Mouse (Mus musculus) MN1 (cell line): Measurements from ENCODE around the gene Zswim9.
"Not testable (repeated sequence)": the region's sequence is repeated elsewhere in the genome, so short reads cannot be mapped to it uniquely, and the experiment has no call there.

Source experiments
- DNase-seq: peaks from one replicate; pipeline ENCODE4 v3.0.0-alpha.2; 2016; ENCODE audit warnings: low spot score

Zswim9 gene

DNA sequence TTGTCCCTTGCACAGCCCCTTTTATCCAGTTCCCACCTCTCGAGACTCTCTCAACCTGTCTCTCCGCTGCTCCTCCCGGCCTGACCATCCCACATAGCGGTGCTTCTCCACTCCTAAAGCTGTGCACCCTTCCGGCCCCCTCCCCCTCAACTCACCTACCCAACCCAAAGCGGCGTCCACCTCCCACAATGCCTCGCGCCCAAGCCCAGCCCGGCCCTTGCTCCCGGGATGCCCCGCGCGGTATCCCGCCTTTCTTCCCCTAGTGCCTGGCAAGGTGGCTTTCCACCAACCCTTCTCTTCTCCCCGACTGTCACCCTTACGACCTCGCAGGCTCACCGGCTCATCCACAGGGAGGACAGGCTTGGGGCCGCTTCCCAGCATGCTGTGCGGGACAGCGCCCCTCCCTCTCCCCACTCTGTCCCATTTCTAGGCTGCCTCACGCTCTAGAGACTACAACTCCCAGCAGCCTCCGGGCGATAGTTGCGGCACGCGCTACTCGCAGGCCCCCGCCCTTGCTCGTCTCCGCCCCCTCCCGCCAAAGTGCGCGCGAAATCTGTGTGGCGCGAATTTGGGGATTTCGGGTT lies at the start of gene Zswim9:
Gene Zswim9, minus strand, starts transcription at position 414 of the 584 bp plus-strand sequence.
- peak; percentile 94 for DNase-seq

GRCm38 (mm10) chr7:13324316-13324715 lies 45.8 kb upstream of the Zswim9 start, which contains the start of gene Pla2g4c:
Gene Pla2g4c, plus strand, starts transcription at chr7:13324655.
- DNase-seq, result no peak

GRCm38 (mm10) chr7:13321424-13321823 lies 42.9 kb upstream of the Zswim9 start:
- DNase-seq, result no peak

DNA sequence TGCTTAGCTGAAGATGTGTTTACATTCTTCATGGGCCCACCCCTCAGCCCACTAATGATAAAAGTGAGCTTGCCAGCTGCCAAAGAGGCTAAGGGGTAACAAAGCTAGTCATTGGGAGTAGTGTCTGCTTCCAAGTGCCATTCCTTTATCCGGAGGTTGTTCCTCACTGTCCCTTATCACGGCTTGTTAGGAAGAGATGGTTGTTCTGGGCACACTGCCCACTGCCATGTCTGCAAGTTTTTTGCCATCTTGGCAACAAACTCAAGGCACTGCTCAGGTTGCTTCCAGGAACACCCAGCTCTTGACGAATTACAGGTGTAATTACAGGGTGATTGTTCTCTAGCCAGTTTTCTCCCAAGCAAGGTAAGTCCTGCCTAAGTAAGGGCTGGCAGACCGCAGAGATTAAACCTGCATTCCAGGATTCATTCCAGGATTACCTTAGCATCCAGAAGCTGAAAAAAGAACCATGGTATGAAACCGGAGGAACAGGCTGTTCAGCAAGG lies 35.6 kb upstream of the Zswim9 start:
- peak; percentile 22 for DNase-seq

- DNase-seq, result no peak
Observed at GRCm38 (mm10) chr7:13311401-13311800, 32.9 kb upstream of the Zswim9 start.

- DNase-seq, result no peak
Observed at GRCm38 (mm10) chr7:13310493-13311199, 32.1 kb upstream of the Zswim9 start.

- no peak for DNase-seq
Observed at GRCm38 (mm10) chr7:13309407-13309806, 30.9 kb upstream of the Zswim9 start.

DNA sequence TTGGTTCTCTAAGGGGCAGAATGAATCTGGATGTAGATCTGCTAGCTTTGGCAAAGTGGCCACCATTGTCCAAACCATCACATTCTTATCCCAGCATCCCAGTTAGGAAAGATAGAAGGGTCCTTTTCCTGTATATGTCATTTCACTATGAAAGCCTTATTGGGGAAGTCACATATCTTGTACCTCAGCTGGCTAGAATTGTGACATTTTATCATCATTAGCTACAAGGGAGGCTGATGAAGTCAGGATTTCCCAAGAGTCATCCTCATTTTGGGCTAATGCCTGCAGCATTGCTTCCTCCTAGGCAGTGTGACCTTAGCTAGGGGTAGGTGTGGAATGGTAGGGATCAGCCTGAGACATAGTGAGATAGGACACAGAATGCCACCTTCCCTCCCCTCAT lies 24.9 kb upstream of the Zswim9 start:
- DNase-seq, result no peak

GRCm38 (mm10) chr7:13302780-13303179 lies 24.3 kb upstream of the Zswim9 start:
- no peak for DNase-seq

GRCm38 (mm10) chr7:13301643-13302042 lies 23.1 kb upstream of the Zswim9 start:
- DNase-seq, result no peak

GRCm38 (mm10) chr7:13298821-13299220 lies 20.3 kb upstream of the Zswim9 start:
- no peak for DNase-seq

GRCm38 (mm10) chr7:13297636-13298035 lies 19.1 kb upstream of the Zswim9 start:
- DNase-seq, result no peak

DNA sequence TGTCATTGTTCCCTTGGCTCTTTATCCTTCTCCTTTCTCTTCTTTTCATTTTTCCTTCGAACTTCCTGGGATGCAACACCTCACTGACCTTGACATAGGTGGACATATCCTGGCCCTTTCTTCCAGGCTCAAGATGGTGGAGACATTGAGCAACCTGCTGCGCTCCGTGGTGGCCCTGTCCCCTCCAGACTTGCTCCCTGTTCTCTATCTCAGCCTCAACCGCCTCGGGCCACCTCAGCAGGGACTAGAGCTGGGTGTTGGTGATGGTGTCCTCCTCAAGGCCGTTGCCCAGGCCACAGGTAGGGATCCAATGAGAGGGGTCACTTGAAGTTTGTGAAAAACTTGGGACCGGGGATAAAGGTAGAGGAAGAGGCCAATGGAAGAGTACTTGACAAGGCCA lies 16.7 kb upstream of the Zswim9 start:
- no peak for DNase-seq

- no peak for DNase-seq
Observed at GRCm38 (mm10) chr7:13293878-13294855, 15.6 kb upstream of the Zswim9 start.

- no peak for DNase-seq
Observed at GRCm38 (mm10) chr7:13291370-13291769, 12.8 kb upstream of the Zswim9 start.

DNA sequence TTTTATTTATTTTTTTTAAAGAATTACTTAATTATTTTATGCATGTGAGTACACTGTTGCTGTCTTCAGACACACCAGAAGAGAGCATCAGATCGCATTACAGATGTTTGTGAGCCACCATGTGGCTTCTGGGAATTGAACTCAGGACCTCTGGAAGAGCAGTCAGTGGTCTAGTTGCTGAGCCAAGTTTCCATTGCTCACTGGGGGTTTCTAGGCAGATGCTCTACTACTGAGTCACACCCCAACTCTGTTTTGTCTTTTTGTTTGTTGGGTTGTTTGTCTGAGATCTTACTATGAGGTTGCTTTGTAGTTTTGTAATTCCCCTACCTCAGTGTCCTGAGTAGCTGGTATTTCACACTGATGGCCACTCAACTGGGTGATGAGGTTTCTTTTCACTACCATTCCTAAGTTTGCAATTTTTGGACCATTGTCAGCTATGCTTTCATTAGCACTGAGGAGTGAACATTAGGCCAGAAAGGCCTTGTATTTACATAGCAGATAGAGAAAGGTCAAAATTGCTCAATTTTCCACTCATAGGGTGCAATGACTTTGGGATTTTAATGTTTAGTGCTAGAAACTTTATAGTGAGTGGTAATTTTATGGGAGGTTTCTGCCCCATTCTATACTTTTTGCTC lies 11.6 kb upstream of the Zswim9 start:
- DNase-seq, result no peak

DNA sequence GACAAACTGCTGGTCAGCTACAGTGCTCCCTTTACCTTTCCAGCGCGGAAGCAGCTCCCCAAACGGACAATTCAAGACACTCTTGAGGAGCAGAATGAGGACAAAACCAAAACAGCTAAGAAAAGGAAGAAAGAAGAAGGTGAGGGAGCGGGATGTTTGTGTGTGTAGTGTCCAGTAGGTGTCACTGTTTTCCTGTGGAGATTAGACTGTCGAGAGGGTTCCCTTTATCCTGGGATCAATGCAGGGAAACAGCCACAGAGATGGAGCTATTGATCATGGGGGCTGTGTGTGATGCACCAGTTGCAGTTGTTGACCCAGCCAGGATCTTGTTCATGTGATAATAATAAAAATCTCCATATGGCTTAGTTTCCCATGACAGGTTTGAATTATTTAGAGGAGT lies 10.1 kb upstream of the Zswim9 start:
- DNase-seq, result peak; percentile 44

DNA sequence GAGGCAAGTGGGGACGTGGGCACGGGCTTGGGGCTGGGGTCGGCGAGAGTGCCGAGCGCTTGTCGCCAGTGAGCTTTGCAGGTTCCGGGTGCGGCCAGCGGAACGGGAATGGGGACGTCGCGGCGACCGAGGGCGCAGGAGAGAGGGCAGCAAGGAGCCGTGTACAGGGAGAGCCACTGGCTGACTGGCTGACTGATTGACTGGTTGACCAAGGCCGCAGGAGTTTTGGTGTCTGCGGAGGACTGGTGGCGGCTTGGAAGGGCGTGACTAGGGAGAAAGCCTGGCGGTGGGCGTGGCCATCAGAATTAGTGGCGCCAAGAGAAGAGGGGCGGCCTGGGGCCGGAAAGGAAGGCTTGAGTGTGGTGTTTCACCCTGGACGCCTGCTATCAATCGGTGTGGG lies 436 bp upstream of the Zswim9 start:
- DNase-seq, result not testable (repeated sequence)

DNA sequence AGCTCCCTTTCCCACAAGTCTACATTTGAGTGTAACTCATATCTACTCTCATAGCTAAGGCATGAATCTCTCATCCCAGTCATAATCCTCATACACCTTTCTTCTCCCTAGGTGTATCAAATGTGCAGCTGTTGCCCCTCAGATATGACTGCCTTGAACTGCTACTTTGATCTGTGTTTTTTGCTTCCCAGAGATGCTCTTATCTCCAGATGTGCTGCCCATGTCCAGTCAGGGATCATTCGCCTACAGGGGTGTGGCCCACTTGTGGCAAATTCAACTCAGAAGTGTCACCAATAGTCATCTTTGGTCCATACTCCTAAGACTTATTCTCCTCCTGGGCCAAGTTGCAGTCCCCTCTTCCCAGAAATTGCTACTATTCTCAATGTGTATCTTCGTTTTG lies 688 bp downstream of the Zswim9 start:
- DNase-seq, result no peak

DNA sequence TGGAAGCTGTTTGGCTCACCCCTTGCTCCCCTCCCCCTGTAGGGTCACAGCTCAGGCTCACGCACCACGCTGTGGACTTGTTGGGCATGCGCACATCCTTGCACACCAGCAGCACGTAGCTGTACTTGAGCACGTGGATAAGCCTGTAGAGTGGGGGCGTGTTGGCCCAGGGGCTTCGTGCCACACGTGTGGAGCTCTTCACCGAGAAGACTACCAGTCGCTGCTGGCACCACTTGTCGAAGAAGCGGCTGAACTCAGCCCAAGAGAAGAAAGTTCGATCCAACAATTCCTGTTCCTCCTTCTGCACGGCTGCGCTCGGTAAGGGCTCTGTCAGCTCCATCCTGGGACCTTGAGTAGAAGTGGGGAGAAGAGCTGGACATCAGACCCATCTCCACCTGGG lies 1.4 kb downstream of the Zswim9 start, which contains the start of gene Lig1:
Gene Lig1, plus strand, starts transcription at position 203 of the 400 bp plus-strand sequence.
- no peak for DNase-seq

DNA sequence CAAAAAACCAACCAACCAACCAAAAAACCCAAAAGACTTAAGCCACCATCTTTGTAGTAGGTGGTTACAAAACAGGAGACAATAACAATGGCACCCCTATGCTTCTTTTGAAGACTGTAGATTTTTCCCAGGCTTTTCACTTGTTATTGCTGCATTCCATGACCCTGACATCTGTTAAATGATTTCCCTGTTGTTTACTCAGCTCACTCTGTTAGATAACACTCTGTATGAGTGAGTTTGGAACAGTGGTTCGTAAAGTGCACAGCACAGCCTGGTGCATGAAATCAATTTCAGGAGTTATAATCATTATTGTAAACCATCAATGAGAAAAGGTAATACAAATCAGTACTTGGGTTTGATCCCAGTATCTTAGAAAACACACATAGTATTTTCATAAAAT lies 6.8 kb downstream of the Zswim9 start:
- no peak for DNase-seq

DNA sequence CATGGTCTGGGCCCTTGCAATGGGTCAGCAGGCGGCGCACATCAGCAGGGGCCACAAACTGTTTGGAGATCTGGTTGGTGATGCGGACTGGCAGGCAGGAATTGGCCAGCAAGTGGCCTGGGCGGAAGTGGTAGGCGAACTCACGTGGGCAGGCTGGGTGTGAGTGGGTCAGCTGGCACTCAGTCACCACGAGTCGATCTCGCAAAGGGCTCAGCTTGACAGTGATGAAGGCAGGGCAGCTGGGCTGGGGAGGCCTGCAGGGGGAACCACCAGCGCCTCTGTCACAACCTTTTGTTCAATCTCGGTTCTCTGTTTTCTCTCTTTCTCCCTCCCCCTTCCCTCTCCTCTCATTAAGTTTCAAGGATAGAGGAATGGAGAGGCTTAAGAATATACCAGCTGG lies 9.1 kb downstream of the Zswim9 start:
- no peak for DNase-seq
